Mouse (Mus musculus) neural tube, embryonic 12.5 days (tissue): Measurements from ENCODE around the gene Ccdc91. TPM values are rescaled to one million over a fixed set of nuclear protein-coding genes. Genes with fewer than 3 reads are reported as not detected.

Source experiments
- ATAC-seq: fragments of 200-750 bp; cut with Nextera tagmentation; 2 replicates; pipeline ENCODE4 v1.8.0; 2017; ENCODE audit warnings: low read depth, mild to moderate bottlenecking, moderate TSS enrichment, moderate library complexity; ENCODE audit not compliant: low FRiP score
- H3K27ac ChIP-seq: fragments of 300-500 bp; sonication (generic); 2 replicates; pipeline ENCODE4 v1.5.1; 2016
- H3K27me3 ChIP-seq: fragments of 300-500 bp; sonication (generic); replicated peaks from 2 replicates; pipeline ENCODE4 v1.6.1; 2016; ENCODE audit warnings: mild to moderate bottlenecking
- H3K36me3 ChIP-seq: fragments of 300-500 bp; sonication (generic); 2 replicates; pipeline ENCODE4 v1.6.1; 2016; ENCODE audit warnings: mild to moderate bottlenecking
- H3K4me1 ChIP-seq: fragments of 300-500 bp; sonication (generic); 2 replicates; pipeline ENCODE4 v1.6.1; 2016
- H3K4me2 ChIP-seq: fragments of 300-500 bp; sonication (generic); replicated peaks from 2 replicates; pipeline ENCODE4 v1.6.1; 2016; ENCODE audit warnings: mild to moderate bottlenecking
- H3K4me3 ChIP-seq: fragments of 300-500 bp; sonication (generic); 2 replicates; pipeline ENCODE4 v1.5.1; 2016
- H3K9ac ChIP-seq: fragments of 300-500 bp; sonication (generic); 2 replicates; pipeline ENCODE4 v1.6.1; 2016; ENCODE audit warnings: mild to moderate bottlenecking
- H3K9me3 ChIP-seq: fragments of 300-500 bp; sonication (generic); 2 replicates; pipeline ENCODE4 v1.6.1; 2016; ENCODE audit warnings: mild to moderate bottlenecking
- WGBS: fragments of 180-500 bp; shearing (Covaris S2); methylation state at CpG from one replicate; pipeline ENCODE4 v1.1.7; 2016; 5-methylcytosine and 5-hydroxymethylcytosine counted together
- polyA plus RNA-seq: library from polyadenylated mRNA; unstranded; fragments of >200 nt; fragmentation: Nextera tagmentation; extraction: Ambion mirVana; gene quantifications from 2 replicates; pipeline ENCODE4 v1.2.1, GENCODE M21; 2016

Gene Ccdc91
- polyA plus RNA-seq, 1 experiment from 2014 or later = 39.2 TPM

DNA sequence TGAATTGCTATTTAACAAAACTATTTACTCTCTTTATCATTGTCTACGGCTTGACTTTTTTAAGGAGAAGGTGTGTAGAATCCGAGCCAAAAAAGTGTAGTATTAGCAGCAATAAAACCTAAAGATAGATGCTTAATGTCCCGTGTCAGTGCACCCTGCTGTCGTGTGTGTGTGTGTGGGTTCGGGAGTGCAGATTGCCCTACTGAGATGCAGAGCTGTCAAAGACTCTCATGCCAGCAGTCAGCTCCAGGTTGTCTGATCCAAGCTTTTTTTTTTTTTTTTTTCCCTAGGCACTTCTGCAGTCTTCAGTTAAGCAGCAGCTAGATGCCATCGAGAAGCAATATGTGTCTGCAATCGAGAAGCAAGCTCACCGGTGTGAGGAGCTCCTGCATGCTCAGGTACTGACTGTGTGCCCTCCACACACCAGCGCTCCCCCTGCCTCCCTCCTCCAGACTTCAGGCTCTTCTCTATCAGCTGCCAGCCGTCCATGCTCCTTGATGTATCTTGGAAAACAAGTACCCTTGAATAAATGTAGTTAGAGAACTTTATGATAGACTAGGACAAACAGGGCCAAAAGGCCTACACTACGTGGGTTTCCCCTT lies 99.7 kb downstream of the Ccdc91 start:
- H3K4me1 ChIP-seq = peaks cover 5% of the 10 kb centered on the region; the same call in 1 of the 2 replicates
- ATAC-seq = no peak
- WGBS = 41% methylated on average over 11 of the region's 11 CpGs

DNA sequence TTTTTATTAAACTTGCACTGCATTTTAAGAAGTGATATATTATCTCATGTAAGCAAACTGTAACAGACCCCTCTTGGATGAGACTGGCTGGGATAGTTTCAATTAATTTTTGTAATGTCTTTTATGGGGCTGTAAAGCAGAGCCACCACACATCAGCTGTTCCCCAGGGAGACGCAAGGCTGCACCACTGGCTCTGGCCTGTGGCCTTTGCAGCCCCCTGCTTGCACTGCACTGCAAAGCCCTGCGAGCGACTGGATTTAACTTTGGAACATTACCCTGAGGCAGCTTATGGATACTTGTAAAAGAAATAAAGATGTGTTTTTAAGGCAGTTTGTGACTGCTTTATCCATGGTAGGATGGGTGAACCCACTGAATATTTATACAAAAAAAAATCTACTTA lies 112.0 kb downstream of the Ccdc91 start:
- H3K4me2 ChIP-seq = no peak overlapping the region

More for the DNA sequence above, 99.7 kb downstream of the Ccdc91 start:
- H3K9me3 ChIP-seq = no peaks in the 10 kb centered on the region
- no peak overlapping the region for H3K27ac ChIP-seq
- no peak overlapping the region for H3K4me3 ChIP-seq
- no peaks in the 10 kb centered on the region for H3K36me3 ChIP-seq
- no peaks in the 10 kb centered on the region for H3K27me3 ChIP-seq
- no peak overlapping the region for H3K9ac ChIP-seq
- no peak overlapping the region for H3K4me2 ChIP-seq

DNA sequence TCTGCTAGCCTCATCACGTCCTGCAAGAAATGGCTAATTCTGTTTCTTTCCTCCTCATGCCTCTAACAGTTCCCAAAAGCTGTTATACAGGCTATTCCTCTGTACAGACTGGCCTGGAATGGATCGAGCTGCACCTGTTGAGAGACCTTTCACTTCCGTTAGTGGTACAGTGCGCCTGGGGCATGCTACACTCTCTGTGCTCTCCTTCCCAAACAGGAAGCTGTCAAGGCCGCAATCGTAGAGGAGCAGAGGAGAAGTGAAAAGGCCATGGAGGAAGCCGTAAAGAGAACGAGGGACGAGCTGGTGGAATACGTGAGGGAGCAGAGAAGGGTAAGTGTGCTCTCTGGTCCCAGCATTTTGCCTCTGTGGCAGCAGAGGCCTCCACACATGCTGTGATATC lies 131.0 kb downstream of the Ccdc91 start:
- no peak overlapping the region for H3K4me2 ChIP-seq
- no peak overlapping the region for H3K9ac ChIP-seq
- 80% methylated on average over 10 of the region's 10 CpGs for WGBS
- H3K4me3 ChIP-seq = no peak overlapping the region
- no peak for ATAC-seq
- H3K27ac ChIP-seq = no peak overlapping the region
- no peaks in the 10 kb centered on the region for H3K27me3 ChIP-seq
- H3K36me3 ChIP-seq = no peaks in the 10 kb centered on the region
- H3K9me3 ChIP-seq = no peaks in the 10 kb centered on the region
- no peaks in the 10 kb centered on the region for H3K4me1 ChIP-seq

More for the DNA sequence above, 112.0 kb downstream of the Ccdc91 start:
- no peak overlapping the region for H3K27ac ChIP-seq
- no peaks in the 10 kb centered on the region for H3K9me3 ChIP-seq
- H3K36me3 ChIP-seq = no peaks in the 10 kb centered on the region
- no peak for ATAC-seq
- peaks cover 4% of the 10 kb centered on the region; the same call in 1 of the 2 replicates for H3K4me1 ChIP-seq
- WGBS = 60% methylated on average over 3 of the region's 3 CpGs
- H3K4me3 ChIP-seq = no peak overlapping the region
- H3K9ac ChIP-seq = no peak overlapping the region
- H3K27me3 ChIP-seq = no peaks in the 10 kb centered on the region

DNA sequence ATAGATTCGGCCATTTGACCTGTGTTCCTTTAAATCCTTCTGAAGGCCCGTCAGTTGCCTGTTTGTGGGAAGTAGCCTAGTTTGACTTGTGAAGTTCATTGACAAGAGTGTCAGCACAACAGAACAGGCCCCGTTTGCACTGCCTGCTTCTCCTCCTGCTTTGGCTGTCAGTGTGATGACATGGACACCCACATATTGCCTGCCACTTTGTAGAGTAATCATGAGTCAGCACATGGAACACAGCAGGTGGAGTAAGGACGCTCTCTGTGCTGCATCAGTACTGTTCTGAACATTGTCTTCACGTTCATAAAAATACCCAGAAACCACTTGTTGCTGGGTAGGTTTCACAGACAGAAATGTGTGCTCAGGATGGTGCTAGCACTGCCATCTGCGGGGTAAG lies 132.0 kb downstream of the Ccdc91 start:
- Histone ChIP-seq H3K9me3 (no peaks in the 10 kb centered on the region), H3K4me2 (no peak overlapping the region), H3K36me3 (no peaks in the 10 kb centered on the region), H3K27me3 (no peaks in the 10 kb centered on the region), H3K9ac (no peak overlapping the region), H3K4me1 (no peaks in the 10 kb centered on the region), H3K27ac (no peak overlapping the region), H3K4me3 (no peak overlapping the region)
- ATAC-seq = no peak
- 73% methylated on average over 6 of the region's 6 CpGs for WGBS

DNA sequence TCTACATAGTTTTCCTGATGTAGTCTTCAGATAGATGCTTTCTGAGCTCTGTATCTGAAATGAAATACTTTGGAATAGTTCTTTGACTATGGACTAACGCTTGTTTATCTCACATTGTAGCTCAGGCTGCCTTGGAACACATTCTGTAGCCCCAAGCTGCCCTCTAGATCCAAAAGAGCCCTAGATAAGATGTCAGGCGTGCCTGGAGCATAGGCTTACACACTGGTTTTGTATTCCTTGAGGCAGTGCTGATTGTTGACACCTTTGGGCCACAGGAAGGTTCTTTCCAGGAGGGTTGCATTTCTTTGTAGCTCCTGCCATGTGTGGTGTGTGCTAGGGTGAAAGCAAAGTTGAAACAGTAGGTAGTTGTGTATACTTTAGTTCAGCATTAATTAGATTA lies 139.7 kb downstream of the Ccdc91 start:
- 81% methylated on average over 2 of the region's 2 CpGs for WGBS

DNA sequence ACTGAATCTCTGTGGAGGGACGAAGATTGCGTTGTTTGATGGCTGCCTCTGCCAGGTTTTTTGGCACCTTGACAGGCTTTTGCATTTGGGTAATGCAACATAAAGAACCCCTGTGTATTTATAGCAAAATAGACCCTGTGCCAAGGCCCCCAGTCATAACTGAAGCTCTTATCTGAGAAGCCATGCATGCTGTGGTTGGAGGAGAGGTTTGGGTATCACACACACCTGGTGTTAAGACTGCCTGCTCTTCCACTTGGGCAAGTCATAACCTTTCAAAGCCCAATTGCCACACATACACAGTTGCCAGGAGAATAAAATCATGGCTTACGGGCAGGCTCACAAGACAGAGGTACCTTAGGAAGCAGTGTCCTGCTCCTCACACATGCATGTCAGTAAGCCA lies 147.5 kb downstream of the Ccdc91 start:
- Histone ChIP-seq H3K4me1 (no peaks in the 10 kb centered on the region), H3K4me3 (no peak overlapping the region), H3K9ac (no peak overlapping the region), H3K4me2 (no peak overlapping the region), H3K9me3 (no peaks in the 10 kb centered on the region), H3K36me3 (no peaks in the 10 kb centered on the region), H3K27ac (no peak overlapping the region), H3K27me3 (no peaks in the 10 kb centered on the region)
- 94% methylated on average over 3 of the region's 3 CpGs for WGBS
- no peak for ATAC-seq

More for the DNA sequence above, 139.7 kb downstream of the Ccdc91 start:
- H3K27ac ChIP-seq = no peak overlapping the region
- no peak overlapping the region for H3K4me2 ChIP-seq
- H3K4me3 ChIP-seq = no peak overlapping the region
- H3K27me3 ChIP-seq = no peaks in the 10 kb centered on the region
- H3K36me3 ChIP-seq = no peaks in the 10 kb centered on the region
- H3K4me1 ChIP-seq = no peaks in the 10 kb centered on the region
- no peaks in the 10 kb centered on the region for H3K9me3 ChIP-seq
- ATAC-seq = no peak
- H3K9ac ChIP-seq = no peak overlapping the region

DNA sequence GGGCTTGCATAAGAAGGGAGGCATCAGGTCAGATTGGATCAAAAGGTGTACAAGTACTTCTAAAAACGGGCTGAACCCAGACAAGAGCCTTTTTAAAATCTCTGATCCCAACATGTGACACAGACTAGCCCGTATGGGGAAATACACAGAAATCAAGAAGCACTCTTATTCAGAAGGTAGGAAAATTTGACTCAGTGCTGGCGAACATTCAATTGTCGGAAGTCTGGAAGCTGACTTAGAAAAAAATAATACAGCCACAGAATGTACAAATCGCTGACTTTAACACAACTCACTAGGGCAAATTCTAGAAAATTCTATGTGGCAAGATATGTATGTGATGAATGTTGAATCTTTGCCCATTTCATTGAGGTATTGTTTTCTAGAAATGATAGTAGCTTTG lies 160.8 kb downstream of the Ccdc91 start:
- H3K36me3 ChIP-seq = no peaks in the 10 kb centered on the region
- no peak overlapping the region for H3K4me2 ChIP-seq
- WGBS = 82% methylated on average over 5 of the region's 5 CpGs

DNA sequence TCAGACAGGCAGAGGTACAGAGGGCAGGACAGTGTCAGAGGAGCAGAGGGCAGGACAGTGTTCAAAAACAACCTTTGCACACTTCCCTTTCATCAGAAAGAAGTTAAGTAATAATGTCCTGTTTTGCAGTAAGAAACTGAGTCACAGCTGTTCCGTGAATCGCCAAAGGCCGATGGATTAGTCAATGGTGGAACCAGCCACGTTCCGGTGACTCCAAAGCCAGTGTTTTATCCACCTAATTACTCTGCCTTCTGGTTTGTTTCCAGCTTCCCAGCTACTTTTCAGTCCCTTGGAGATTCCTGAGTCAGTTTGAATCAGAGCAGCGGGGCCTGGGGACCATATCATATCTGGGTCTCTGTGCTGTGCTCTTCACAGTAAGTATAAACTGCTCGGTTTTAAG lies 168.2 kb downstream of the Ccdc91 start:
- ATAC-seq = no peak
- WGBS = 94% methylated on average over 7 of the region's 7 CpGs
- no peak overlapping the region for H3K27ac ChIP-seq

More for the DNA sequence above, 160.8 kb downstream of the Ccdc91 start:
- no peaks in the 10 kb centered on the region for H3K27me3 ChIP-seq
- H3K27ac ChIP-seq = no peak overlapping the region
- H3K4me1 ChIP-seq = no peaks in the 10 kb centered on the region
- no peak overlapping the region for H3K4me3 ChIP-seq
- H3K9ac ChIP-seq = no peak overlapping the region
- no peaks in the 10 kb centered on the region for H3K9me3 ChIP-seq
- ATAC-seq = no peak

DNA sequence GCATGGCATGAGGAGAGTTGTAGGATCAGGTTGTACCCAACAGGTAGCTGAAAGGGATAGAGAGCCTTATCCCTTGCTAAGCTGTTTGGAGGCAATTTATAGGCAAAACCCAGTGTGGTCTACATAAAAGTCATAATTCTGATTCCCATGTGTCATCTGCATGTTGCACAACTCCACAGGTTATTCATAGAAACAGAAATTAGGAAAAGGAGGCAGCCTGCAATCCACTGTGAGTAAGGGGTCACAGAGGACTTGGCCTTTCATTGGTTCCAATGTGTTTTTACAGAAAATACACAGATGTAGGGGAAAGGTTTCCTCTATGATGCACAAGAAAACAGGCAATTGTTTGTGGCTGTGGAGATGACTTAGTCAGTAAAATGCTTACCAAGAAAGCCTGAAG lies 168.8 kb downstream of the Ccdc91 start:
- Histone ChIP-seq H3K36me3 (no peaks in the 10 kb centered on the region), H3K27me3 (no peaks in the 10 kb centered on the region), H3K4me1 (no peaks in the 10 kb centered on the region), H3K9ac (no peak overlapping the region), H3K9me3 (no peaks in the 10 kb centered on the region), H3K27ac (no peak overlapping the region), H3K4me3 (no peak overlapping the region), H3K4me2 (no peak overlapping the region)
- no peak for ATAC-seq

More for the DNA sequence above, 168.2 kb downstream of the Ccdc91 start:
- H3K27me3 ChIP-seq = no peaks in the 10 kb centered on the region
- H3K36me3 ChIP-seq = no peaks in the 10 kb centered on the region
- H3K4me3 ChIP-seq = no peak overlapping the region
- H3K4me1 ChIP-seq = no peaks in the 10 kb centered on the region
- H3K9me3 ChIP-seq = no peaks in the 10 kb centered on the region
- no peak overlapping the region for H3K9ac ChIP-seq
- no peak overlapping the region for H3K4me2 ChIP-seq

DNA sequence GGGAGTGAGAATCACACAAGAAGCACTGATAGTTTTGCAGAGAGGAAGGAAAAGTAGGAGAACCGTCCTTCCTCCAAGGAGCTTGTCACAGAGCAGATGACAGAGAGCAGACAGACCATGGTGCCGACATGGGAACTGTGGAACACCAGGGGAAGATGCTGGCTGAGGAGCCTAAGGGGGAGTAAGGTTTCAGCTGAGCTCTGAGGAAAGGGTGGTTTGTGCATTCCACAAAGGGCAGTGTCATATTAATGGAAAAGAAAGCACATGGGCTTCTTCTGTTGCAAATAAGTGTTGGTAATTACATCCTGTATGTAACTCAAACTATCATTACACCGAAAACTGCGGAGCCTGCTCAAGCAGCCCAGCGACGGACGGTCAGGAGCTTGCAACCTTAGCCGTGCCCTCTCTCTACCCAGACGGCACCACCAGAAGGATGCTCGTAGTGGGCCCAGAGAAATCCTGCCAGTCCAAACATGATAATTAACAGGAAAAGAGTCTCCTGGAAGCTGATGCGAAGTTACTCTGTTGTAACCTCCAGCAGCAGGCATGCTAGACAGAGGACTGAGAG lies 170.9 kb downstream of the Ccdc91 start:
- H3K4me1 ChIP-seq = no peaks in the 10 kb centered on the region
- ATAC-seq = no peak
- H3K36me3 ChIP-seq = no peaks in the 10 kb centered on the region
- H3K4me2 ChIP-seq = no peak overlapping the region
- no peaks in the 10 kb centered on the region for H3K27me3 ChIP-seq
- WGBS = 90% methylated on average over 11 of the region's 11 CpGs
- no peak overlapping the region for H3K4me3 ChIP-seq
- no peak overlapping the region for H3K27ac ChIP-seq
- no peaks in the 10 kb centered on the region for H3K9me3 ChIP-seq
- no peak overlapping the region for H3K9ac ChIP-seq

DNA sequence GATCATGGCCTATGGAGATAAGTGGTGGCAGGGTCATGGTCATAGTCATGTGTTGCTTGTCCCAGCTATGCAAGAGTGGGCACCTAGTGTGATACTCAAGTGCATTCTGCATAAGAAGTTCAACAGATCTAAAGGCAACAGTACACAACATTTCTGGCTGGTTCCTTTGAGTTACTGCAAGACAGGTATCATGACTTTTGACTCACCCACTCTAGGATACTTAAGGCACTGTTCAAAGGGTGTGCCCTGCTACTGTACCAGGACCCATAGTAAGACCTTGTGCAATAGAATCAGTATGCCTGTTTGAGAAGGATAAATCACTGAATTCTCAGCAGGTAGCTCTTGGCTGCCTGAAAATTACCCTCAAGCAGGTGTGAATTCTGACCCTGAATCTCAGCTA lies 182.4 kb downstream of the Ccdc91 start:
- Histone ChIP-seq H3K27me3 (no peaks in the 10 kb centered on the region), H3K9ac (no peak overlapping the region), H3K4me2 (no peak overlapping the region), H3K4me3 (no peak overlapping the region), H3K27ac (no peak overlapping the region), H3K36me3 (no peaks in the 10 kb centered on the region), H3K4me1 (no peaks in the 10 kb centered on the region), H3K9me3 (no peaks in the 10 kb centered on the region)
- no peak for ATAC-seq

DNA sequence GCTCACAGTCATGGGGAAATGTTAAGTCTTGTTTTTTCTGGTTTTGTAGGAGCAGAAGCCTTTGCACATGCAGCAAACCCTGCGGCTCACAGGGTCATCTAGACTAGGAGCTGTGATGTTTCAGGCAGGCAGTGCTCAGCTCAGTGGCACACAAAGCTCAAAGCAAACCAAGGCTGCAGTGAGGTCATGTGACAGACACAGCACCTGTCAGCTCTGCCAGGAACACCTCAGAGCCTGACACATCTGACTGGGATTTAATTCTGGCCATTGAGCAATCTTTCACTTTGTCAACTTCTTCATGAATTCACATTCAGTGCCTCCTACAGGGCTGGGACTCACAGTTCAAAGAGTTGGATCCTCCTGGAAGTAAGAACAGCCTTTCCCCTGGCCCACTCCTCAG lies 185.1 kb downstream of the Ccdc91 start:
- no peak for ATAC-seq
- Histone ChIP-seq H3K27ac (no peak overlapping the region), H3K36me3 (no peaks in the 10 kb centered on the region), H3K4me1 (no peaks in the 10 kb centered on the region), H3K27me3 (no peaks in the 10 kb centered on the region), H3K4me3 (no peak overlapping the region), H3K4me2 (no peak overlapping the region), H3K9ac (no peak overlapping the region), H3K9me3 (no peaks in the 10 kb centered on the region)
- 90% methylated on average over 1 of the region's 1 CpGs for WGBS

DNA sequence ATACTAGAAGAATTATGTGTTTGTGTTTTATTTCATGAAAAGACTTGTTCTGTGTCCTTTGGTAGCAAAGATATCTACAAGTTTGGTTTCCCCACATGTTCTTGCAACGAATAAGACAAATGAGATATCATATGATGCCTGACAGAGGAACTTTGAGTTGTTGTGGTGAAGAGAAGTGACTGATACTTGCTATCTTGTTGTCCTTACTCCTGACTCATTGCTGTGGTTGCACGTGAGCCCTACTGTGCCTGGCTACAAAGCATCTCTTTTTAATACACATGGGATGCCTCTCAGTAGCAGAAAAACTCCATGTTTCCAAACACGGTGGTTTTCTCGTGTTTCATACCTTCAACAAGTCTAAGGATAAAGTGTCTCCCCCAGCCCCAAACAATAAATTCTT lies 186.2 kb downstream of the Ccdc91 start:
- WGBS = 70% methylated on average over 4 of the region's 4 CpGs
- Histone ChIP-seq H3K4me2 (no peak overlapping the region), H3K4me3 (no peak overlapping the region), H3K9me3 (no peaks in the 10 kb centered on the region), H3K9ac (no peak overlapping the region), H3K27ac (no peak overlapping the region), H3K36me3 (no peaks in the 10 kb centered on the region), H3K27me3 (no peaks in the 10 kb centered on the region), H3K4me1 (no peaks in the 10 kb centered on the region)
- no peak for ATAC-seq
